Mouse (Mus musculus): ENCODE measurements at regions not wholly inside any gene's neighbourhood (a gene's known extent, or its start where the extent isn't known, plus 50 kb on each side); places are given as distances from the start of the nearest gene placed in this dataset.

GRCm38 (mm10) chr1:35864246-35864645 is 204.0 kb upstream of the Hs6st1 start:
- DNase-seq = no peak
- Histone ChIP-seq H3K4me1 (ENCODE audit: control insufficient read depth, insufficient read depth, low read length) (no peaks in the 10 kb centered on the region), H3K27ac (no peak overlapping the region), H3K4me3 (no peak overlapping the region), H3K79me2 (replicated peaks; ENCODE audit: control insufficient read depth, insufficient read depth, low read length) (no peaks in the 10 kb centered on the region), H3K27me3 (ENCODE audit: control insufficient read depth, insufficient read depth, low read length) (no peaks in the 10 kb centered on the region), H3K9ac (ENCODE audit: low read depth, low read length) (no peak overlapping the region), H3K36me3 (ENCODE audit: control insufficient read depth, insufficient read depth, low read length) (no peaks in the 10 kb centered on the region)
- WGBS = 83% methylated on average over 9 of the region's 9 CpGs
- no peak for TF ChIP-seq CTCF (IDR thresholded peaks at IDR 0.05)
- no peak for TF ChIP-seq POLR2A (IDR thresholded peaks at IDR 0.05; ENCODE audit: insufficient read depth, low read depth, low read length)
- no peak for TF ChIP-seq EP300 (IDR thresholded peaks at IDR 0.05; ENCODE audit: insufficient read depth, low read depth, low read length)
- intact Hi-C loops (cut with DNase I) = no loop called here

GRCm38 (mm10) chr1:35865263-35865662 is 202.9 kb upstream of the Hs6st1 start:
- Histone ChIP-seq H3K27me3 (ENCODE audit: control insufficient read depth, insufficient read depth, low read length) (no peaks in the 10 kb centered on the region), H3K79me2 (replicated peaks; ENCODE audit: control insufficient read depth, insufficient read depth, low read length) (no peaks in the 10 kb centered on the region), H3K4me3 (no peak overlapping the region), H3K9ac (ENCODE audit: low read depth, low read length) (no peak overlapping the region), H3K4me1 (ENCODE audit: control insufficient read depth, insufficient read depth, low read length) (peaks cover 2% of the 10 kb centered on the region; the same call in 1 of the 2 replicates), H3K27ac (no peak overlapping the region), H3K36me3 (ENCODE audit: control insufficient read depth, insufficient read depth, low read length) (no peaks in the 10 kb centered on the region)
- intact Hi-C loops (cut with DNase I) = no loop called here
- DNase-seq = no peak
- TF ChIP-seq EP300 (IDR thresholded peaks at IDR 0.05; ENCODE audit: insufficient read depth, low read depth, low read length) (no peak), POLR2A (IDR thresholded peaks at IDR 0.05; ENCODE audit: insufficient read depth, low read depth, low read length) (no peak), CTCF (IDR thresholded peaks at IDR 0.05) (no peak)
- 85% methylated on average over 6 of the region's 6 CpGs for WGBS

GRCm38 (mm10) chr1:35866643-35867042 is 201.6 kb upstream of the Hs6st1 start:
- no peak for DNase-seq
- H3K79me2 ChIP-seq (replicated peaks; ENCODE audit: control insufficient read depth, insufficient read depth, low read length) = no peaks in the 10 kb centered on the region
- no peak for TF ChIP-seq EP300 (IDR thresholded peaks at IDR 0.05; ENCODE audit: insufficient read depth, low read depth, low read length)
- TF ChIP-seq POLR2A (IDR thresholded peaks at IDR 0.05; ENCODE audit: insufficient read depth, low read depth, low read length) = no peak
- TF ChIP-seq CTCF (IDR thresholded peaks at IDR 0.05) = no peak
- peaks cover 2% of the 10 kb centered on the region; the same call in 1 of the 2 replicates for H3K4me1 ChIP-seq (ENCODE audit: control insufficient read depth, insufficient read depth, low read length)
- no peak overlapping the region for H3K27ac ChIP-seq
- intact Hi-C loops (cut with DNase I) = no loop called here
- no peak overlapping the region for H3K4me3 ChIP-seq
- 85% methylated on average over 12 of the region's 12 CpGs for WGBS
- no peaks in the 10 kb centered on the region for H3K36me3 ChIP-seq (ENCODE audit: control insufficient read depth, insufficient read depth, low read length)
- H3K27me3 ChIP-seq (ENCODE audit: control insufficient read depth, insufficient read depth, low read length) = no peaks in the 10 kb centered on the region
- H3K9ac ChIP-seq (ENCODE audit: low read depth, low read length) = no peak overlapping the region

GRCm38 (mm10) chr1:35869381-35870143 is 198.6 kb upstream of the Hs6st1 start:
- Histone ChIP-seq H3K36me3 (ENCODE audit: control insufficient read depth, insufficient read depth, low read length) (no peaks in the 10 kb centered on the region), H3K9ac (ENCODE audit: low read depth, low read length) (no peak overlapping the region), H3K4me1 (ENCODE audit: control insufficient read depth, insufficient read depth, low read length) (peaks cover 2% of the 10 kb centered on the region; the same call in 1 of the 2 replicates), H3K27ac (no peak overlapping the region), H3K4me3 (no peak overlapping the region), H3K27me3 (ENCODE audit: control insufficient read depth, insufficient read depth, low read length) (no peaks in the 10 kb centered on the region), H3K79me2 (replicated peaks; ENCODE audit: control insufficient read depth, insufficient read depth, low read length) (no peaks in the 10 kb centered on the region)
- WGBS = 52% methylated on average over 17 of the region's 17 CpGs
- TF ChIP-seq POLR2A (IDR thresholded peaks at IDR 0.05; ENCODE audit: insufficient read depth, low read depth, low read length) (no peak), CTCF (IDR thresholded peaks at IDR 0.05) (no peak), EP300 (IDR thresholded peaks at IDR 0.05; ENCODE audit: insufficient read depth, low read depth, low read length) (no peak)
- peak; percentile 64 to 81 for DNase-seq
- intact Hi-C loops (cut with DNase I) = no loop called here

- 91% methylated on average over 9 of the region's 9 CpGs for WGBS
- Histone ChIP-seq H3K36me3 (ENCODE audit: control insufficient read depth, insufficient read depth, low read length) (no peaks in the 10 kb centered on the region), H3K4me3 (no peak overlapping the region), H3K27me3 (ENCODE audit: control insufficient read depth, insufficient read depth, low read length) (no peaks in the 10 kb centered on the region), H3K9ac (ENCODE audit: low read depth, low read length) (no peak overlapping the region), H3K4me1 (ENCODE audit: control insufficient read depth, insufficient read depth, low read length) (peaks cover 2% of the 10 kb centered on the region; the same call in 1 of the 2 replicates), H3K79me2 (replicated peaks; ENCODE audit: control insufficient read depth, insufficient read depth, low read length) (no peaks in the 10 kb centered on the region), H3K27ac (no peak overlapping the region)
- no peak for TF ChIP-seq CTCF (IDR thresholded peaks at IDR 0.05)
- no peak for TF ChIP-seq POLR2A (IDR thresholded peaks at IDR 0.05; ENCODE audit: insufficient read depth, low read depth, low read length)
- no peak for TF ChIP-seq EP300 (IDR thresholded peaks at IDR 0.05; ENCODE audit: insufficient read depth, low read depth, low read length)
- intact Hi-C loops (cut with DNase I) = no loop called here
- DNase-seq = no peak
These were observed 197.9 kb upstream of the Hs6st1 start for GRCm38 (mm10) chr1:35870144-35870827.

GRCm38 (mm10) chr1:35873038-35873437 is 195.2 kb upstream of the Hs6st1 start:
- TF ChIP-seq EP300 (IDR thresholded peaks at IDR 0.05; ENCODE audit: insufficient read depth, low read depth, low read length) (no peak), CTCF (IDR thresholded peaks at IDR 0.05) (no peak), POLR2A (IDR thresholded peaks at IDR 0.05; ENCODE audit: insufficient read depth, low read depth, low read length) (no peak)
- Histone ChIP-seq H3K79me2 (replicated peaks; ENCODE audit: control insufficient read depth, insufficient read depth, low read length) (no peaks in the 10 kb centered on the region), H3K4me3 (no peak overlapping the region), H3K36me3 (ENCODE audit: control insufficient read depth, insufficient read depth, low read length) (no peaks in the 10 kb centered on the region), H3K27ac (no peak overlapping the region), H3K4me1 (ENCODE audit: control insufficient read depth, insufficient read depth, low read length) (peaks cover 2% of the 10 kb centered on the region; the same call in 1 of the 2 replicates), H3K27me3 (ENCODE audit: control insufficient read depth, insufficient read depth, low read length) (no peaks in the 10 kb centered on the region), H3K9ac (ENCODE audit: low read depth, low read length) (no peak overlapping the region)
- WGBS = 86% methylated on average over 2 of the region's 2 CpGs
- intact Hi-C loops (cut with DNase I) = no loop called here
- DNase-seq = no peak

Measured in heart, adult 2 months (tissue).